9 mouse cellular contexts compared by ENCODE assay signal in genomic region chr7:68374109-68374857, GRCm38 (mm10).
A peak's percentile ranks its signal among the peaks of the same experiment; 100 is the strongest.
DNase-seq lines count a peak whose midpoint lies in the region; ATAC-seq lines count a peak whose summit lies in the region.
"Had no signal": no experiment of that assay in that cellular context is flagged by ENCODE, and none has a peak within 500 bp of the region (broad histone marks: within the 10 kb centered on the region; RNA-seq: fewer than 3 reads in every experiment).

No protein-coding gene starts in this region.

- peak; percentile 65 for DNase-seq in CD4-positive helper T cell, adult 2 months (ENCODE audit: low read depth, low spot score)
- DNase-seq in adipocyte (ENCODE audit: low spot score), result peak; percentile 56
- DNase-seq in gastrocnemius, postnatal 10 days, result peak; percentile 77
- DNase-seq in limb, embryonic 10.5 days (ENCODE audit: low spot score), result peak; percentile 91
- peak; percentile 95 for DNase-seq in midbrain, embryonic 14.5 days

- H3K4me3 ChIP-seq in intestine, embryonic 16.5 days (ENCODE audit: low read length), result peak overlapping the region; percentile 19; the same call in 1 of the 2 replicates
- H3K4me3 ChIP-seq in limb, embryonic 10.5 days, result no peak overlapping the region
- no peak overlapping the region for H3K4me3 ChIP-seq in midbrain, embryonic 14.5 days (replicated peaks; ENCODE audit: low read depth, low read length)
- peak overlapping the region; percentile 32 for H3K4me3 ChIP-seq in stomach, embryonic 16.5 days (replicated peaks; ENCODE audit: low read length)
- H3K4me3 ChIP-seq: liver, embryonic 15.5 days had no signal

- peaks cover 6% of the 10 kb centered on the region; the same call in 1 of the 2 replicates for H3K27me3 ChIP-seq in intestine, embryonic 16.5 days (replicated peaks; ENCODE audit: control insufficient read depth, insufficient read depth, low read length)
- peaks cover 59% of the 10 kb centered on the region for H3K27me3 ChIP-seq in limb, embryonic 10.5 days (ENCODE audit: low read depth, poor library complexity, severe bottlenecking)
- peaks cover 7% of the 10 kb centered on the region; the same call in 1 of the 2 replicates for H3K27me3 ChIP-seq in midbrain, embryonic 14.5 days (ENCODE audit: control insufficient read depth, insufficient read depth, low read length)
- H3K27me3 ChIP-seq in stomach, embryonic 16.5 days (ENCODE audit: control insufficient read depth, insufficient read depth, low read length), result 0 out of 2 replicates have a peak, but pooled peaks cover 3% of the 10 kb centered on the region

- H3K9me3 ChIP-seq in intestine, embryonic 16.5 days (ENCODE audit: control insufficient read depth, low read length), result no peaks in the 10 kb centered on the region
- no peaks in the 10 kb centered on the region for H3K9me3 ChIP-seq in limb, embryonic 10.5 days (replicated peaks)
- H3K9me3 ChIP-seq in midbrain, embryonic 14.5 days (ENCODE audit: control insufficient read depth, low read length), result no peaks in the 10 kb centered on the region
- H3K9me3 ChIP-seq in stomach, embryonic 16.5 days (replicated peaks; ENCODE audit: control insufficient read depth, low read length), result no peaks in the 10 kb centered on the region
- H3K9me3 ChIP-seq: liver, embryonic 15.5 days had no signal

- H3K4me2 ChIP-seq in intestine, embryonic 16.5 days (ENCODE audit: low read depth, low read length), result peak overlapping the region; percentile 50
- H3K4me2 ChIP-seq in midbrain, embryonic 14.5 days (ENCODE audit: low read length), result peak overlapping the region; percentile 54
- peak overlapping the region; percentile 49 for H3K4me2 ChIP-seq in stomach, embryonic 16.5 days (ENCODE audit: low read depth, low read length)
- H3K4me2 ChIP-seq: liver, embryonic 15.5 days had no signal

- WGBS in intestine, embryonic 16.5 days, result 18% methylated on average over 16 of the region's 16 CpGs
- WGBS in limb, embryonic 10.5 days, result 17% methylated on average over 16 of the region's 16 CpGs
- 18% methylated on average over 16 of the region's 16 CpGs for WGBS in midbrain, embryonic 14.5 days
- WGBS in stomach, embryonic 16.5 days, result 19% methylated on average over 16 of the region's 16 CpGs

- H3K36me3 ChIP-seq in intestine, embryonic 16.5 days (ENCODE audit: control insufficient read depth, insufficient read depth, low read length), result no peaks in the 10 kb centered on the region
- no peaks in the 10 kb centered on the region for H3K36me3 ChIP-seq in limb, embryonic 10.5 days
- no peaks in the 10 kb centered on the region for H3K36me3 ChIP-seq in midbrain, embryonic 14.5 days (ENCODE audit: control insufficient read depth, insufficient read depth, low read length)
- H3K36me3 ChIP-seq in stomach, embryonic 16.5 days (ENCODE audit: control insufficient read depth, insufficient read depth, low read length), result no peaks in the 10 kb centered on the region
- H3K36me3 ChIP-seq: liver, embryonic 15.5 days had no signal

- no peaks in the 10 kb centered on the region for H3K4me1 ChIP-seq in intestine, embryonic 16.5 days (ENCODE audit: control insufficient read depth, insufficient read depth, low read length)
- peaks cover 42% of the 10 kb centered on the region for H3K4me1 ChIP-seq in limb, embryonic 10.5 days
- H3K4me1 ChIP-seq in midbrain, embryonic 14.5 days (ENCODE audit: control insufficient read depth, insufficient read depth, low read length), result no peaks in the 10 kb centered on the region
- no peaks in the 10 kb centered on the region for H3K4me1 ChIP-seq in stomach, embryonic 16.5 days (ENCODE audit: control insufficient read depth, insufficient read depth, low read length)
- H3K4me1 ChIP-seq: liver, embryonic 15.5 days had no signal

- H3K9ac ChIP-seq in intestine, embryonic 16.5 days (ENCODE audit: low read depth, low read length), result no peak overlapping the region
- no peak overlapping the region; the same call in 1 of the 2 replicates for H3K9ac ChIP-seq in midbrain, embryonic 14.5 days (replicated peaks; ENCODE audit: low read length)
- H3K9ac ChIP-seq in stomach, embryonic 16.5 days (ENCODE audit: low read length), result peak overlapping the region; percentile 49; the same call in 1 of the 2 replicates
- H3K9ac ChIP-seq: liver, embryonic 15.5 days had no signal

- no peak overlapping the region for H3K27ac ChIP-seq in intestine, embryonic 16.5 days (ENCODE audit: low read length)
- H3K27ac ChIP-seq in limb, embryonic 10.5 days, result peak overlapping the region; percentile 27; the same call in 1 of the 2 replicates
- H3K27ac ChIP-seq in midbrain, embryonic 14.5 days (replicated peaks; ENCODE audit: low read depth, low read length), result no peak overlapping the region
- no peak overlapping the region for H3K27ac ChIP-seq in stomach, embryonic 16.5 days (ENCODE audit: low read length)
- H3K27ac ChIP-seq: liver, embryonic 15.5 days had no signal

- peak; percentile 64 for ATAC-seq in common myeloid progenitor, adult 5-6 weeks (replicated peaks; ENCODE audit: low read depth, poor library complexity, severe bottlenecking)
- peak; percentile 60; the same call in 1 of the 2 replicates for ATAC-seq in intestine, embryonic 16.5 days
- ATAC-seq in midbrain, embryonic 14.5 days (ENCODE audit: low FRiP score, low TSS enrichment), result no peak; the same call in 1 of the 2 replicates
- ATAC-seq in stomach, embryonic 16.5 days (ENCODE audit: insufficient read depth, low FRiP score), result 0 out of 2 replicates have a peak, but pooled peaks have one; percentile 27

Comparison
In these comparisons a context has a peak if more than half of its experiments do, and no peak if none do; other contexts are left out.
1. H3K4me3 ChIP-seq: peak in intestine, embryonic 16.5 days (single experiment) and stomach, embryonic 16.5 days (single experiment); none in limb, embryonic 10.5 days (single experiment) and midbrain, embryonic 14.5 days (single experiment).
2. Peak in every context shown above with its lines, with median percentiles within 50 percentile points of each other: DNase-seq and H3K4me2 ChIP-seq.